Mouse (Mus musculus): ENCODE results near the gene Hist1h2an.
"Not testable (repeated sequence)": the region's sequence is repeated elsewhere in the genome, so short reads cannot be mapped to it uniquely, and the experiment has no call there.

Gene Hist1h2an

DNA sequence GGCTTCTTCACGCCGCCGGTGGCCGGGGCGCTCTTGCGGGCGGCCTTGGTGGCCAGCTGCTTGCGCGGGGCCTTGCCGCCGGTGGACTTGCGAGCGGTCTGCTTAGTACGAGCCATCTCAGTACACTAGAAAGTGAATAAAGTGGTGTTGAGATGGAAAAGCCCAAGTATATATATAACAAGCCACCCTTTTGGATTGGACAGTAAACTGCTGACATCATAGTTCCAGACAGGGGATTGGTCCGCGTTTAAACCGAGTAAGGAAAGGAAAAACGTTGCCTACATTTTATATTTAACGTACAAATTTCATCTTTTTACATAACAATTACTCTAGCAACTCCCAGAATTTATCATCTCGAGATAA is 3.8 kb downstream of the Hist1h2an start, which contains the start of gene Hist1h3i:
Hist1h3i (minus strand) TSS at position 116 of the 363 bp plus-strand sequence.
- DNase-seq (ENCODE audit: low spot score), result peak; percentile 80

DNA sequence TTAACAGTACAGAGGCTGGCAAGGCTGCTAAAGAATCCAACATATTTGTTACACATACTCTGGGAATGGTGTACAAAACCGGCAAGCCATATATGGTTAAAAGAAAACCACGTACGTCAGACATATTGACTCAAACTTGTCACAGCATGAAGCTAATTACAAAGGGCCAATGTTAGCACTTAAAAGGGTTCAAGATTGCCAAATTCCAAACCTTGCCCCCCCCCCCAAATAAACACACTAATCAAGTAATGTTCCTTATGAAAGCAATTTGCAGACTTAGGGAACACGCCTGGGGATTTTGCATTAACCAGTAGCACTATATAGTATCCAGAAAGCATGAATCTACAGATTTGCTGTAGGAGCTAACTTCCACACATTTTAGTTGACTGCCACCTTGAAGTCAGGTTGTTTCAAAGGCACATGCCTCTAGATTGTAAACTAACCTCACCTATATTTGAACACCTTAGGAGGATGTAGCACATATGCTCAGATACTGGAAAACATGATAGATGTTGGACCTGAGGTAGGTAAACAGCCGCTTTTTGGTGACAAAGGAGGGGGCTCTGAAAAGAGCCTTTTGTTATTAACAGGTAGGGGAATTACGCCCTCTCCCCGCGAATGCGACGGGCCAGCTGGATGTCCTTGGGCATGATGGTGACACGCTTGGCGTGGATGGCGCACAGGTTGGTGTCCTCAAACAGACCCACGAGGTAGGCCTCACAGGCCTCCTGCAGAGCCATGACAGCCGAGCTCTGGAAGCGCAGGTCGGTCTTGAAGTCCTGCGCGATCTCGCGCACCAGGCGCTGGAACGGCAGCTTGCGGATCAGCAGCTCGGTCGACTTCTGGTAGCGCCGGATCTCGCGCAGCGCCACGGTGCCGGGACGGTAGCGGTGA is 4.4 kb downstream of the Hist1h2an start:
- DNase-seq (ENCODE audit: low spot score), result not testable (repeated sequence)

DNA sequence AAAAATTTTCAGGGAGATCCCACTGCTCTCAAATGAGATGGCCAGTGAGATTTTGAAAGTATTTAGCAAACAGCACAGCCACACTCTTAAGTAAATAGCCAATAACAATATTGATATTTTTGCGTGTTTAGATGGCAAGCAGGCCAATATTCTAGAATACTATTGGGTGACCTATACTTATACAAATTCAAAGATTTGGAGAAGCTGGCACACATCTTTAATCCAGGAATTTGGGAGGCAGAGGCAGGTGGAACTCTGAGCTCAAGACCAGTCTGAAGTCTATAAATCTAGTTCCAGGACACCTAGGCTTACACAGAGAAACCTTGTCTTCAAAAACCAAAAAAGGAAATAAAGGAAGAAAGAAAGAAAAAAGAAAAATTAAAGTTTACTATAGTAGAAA is 5.4 kb downstream of the Hist1h2an start:
- DNase-seq (ENCODE audit: low spot score), result no peak

DNA sequence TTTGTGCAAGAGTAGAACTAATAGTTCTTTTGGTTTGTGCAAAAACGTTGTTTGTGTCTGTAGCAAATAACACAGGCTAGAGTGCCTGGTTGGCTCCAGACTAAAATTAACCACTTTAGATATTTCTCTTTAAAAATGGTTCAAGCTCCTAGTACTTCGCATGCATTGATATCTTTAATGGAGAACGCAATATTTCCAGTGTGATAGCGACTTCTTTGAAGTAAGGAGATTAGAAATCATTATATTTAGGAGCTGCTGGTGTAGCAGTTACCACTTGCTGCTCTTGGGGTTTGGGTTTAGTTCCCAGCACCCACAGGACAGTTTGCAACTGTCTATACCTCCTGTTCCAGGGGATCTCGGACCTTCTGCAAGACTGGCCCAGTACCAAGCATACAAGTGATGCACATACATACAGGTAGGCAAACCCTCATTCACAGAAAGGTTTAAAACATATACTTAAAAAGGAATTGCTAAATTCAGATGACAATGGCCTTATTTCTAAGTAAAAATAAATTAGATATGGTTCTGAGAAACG is 5.9 kb downstream of the Hist1h2an start:
- no peak for DNase-seq (ENCODE audit: low spot score)

DNA sequence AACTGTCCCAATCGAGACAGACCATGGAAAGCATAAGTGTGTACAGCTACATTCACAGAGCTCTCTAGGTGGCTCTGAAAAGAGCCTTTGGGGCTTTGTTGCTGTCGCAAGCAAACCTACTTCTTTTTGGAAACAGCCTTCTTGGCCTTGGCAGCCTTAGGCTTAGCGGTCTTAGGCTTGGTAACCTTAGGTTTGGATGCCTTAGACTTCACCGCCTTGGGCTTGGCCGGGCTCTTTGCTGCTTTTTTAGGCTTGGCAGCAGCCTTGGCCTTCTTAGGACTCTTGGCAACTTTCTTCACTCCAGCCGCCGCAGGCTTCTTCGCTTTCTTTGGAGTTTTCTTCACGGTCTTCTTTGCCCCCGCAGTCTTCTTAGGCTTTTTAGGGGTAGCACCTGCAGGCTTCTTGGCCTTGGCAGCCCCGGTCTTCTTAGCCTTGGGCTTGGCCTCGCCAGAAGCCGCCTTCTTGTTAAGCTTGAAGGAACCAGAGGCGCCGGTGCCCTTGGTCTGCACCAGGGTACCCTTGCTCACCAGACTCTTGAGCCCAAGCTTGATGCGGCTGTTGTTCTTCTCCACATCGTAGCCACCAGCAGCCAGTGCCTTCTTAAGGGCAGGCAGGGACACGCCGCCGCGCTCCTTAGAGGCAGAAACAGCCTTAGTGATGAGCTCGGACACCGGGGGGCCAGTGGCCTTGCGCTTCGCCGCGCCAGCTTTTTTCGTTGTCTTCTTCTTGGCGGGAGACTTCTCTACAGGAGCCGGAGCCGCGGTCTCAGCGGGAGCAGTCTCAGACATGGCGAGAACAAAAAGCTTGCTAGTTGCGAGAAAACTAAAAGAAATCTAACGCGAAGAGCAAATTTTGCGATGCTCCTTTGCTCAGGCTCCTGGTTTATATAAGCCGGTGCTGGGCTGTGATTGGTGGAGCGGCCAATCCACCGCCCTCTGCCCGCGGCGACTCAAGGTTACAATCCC is 7.0 kb downstream of the Hist1h2an start, which contains the start of gene Hist1h1b:
Hist1h1b (minus strand) TSS at position 859 of the 965 bp plus-strand sequence.
- DNase-seq (ENCODE audit: low spot score), result peak; percentile 36

DNA sequence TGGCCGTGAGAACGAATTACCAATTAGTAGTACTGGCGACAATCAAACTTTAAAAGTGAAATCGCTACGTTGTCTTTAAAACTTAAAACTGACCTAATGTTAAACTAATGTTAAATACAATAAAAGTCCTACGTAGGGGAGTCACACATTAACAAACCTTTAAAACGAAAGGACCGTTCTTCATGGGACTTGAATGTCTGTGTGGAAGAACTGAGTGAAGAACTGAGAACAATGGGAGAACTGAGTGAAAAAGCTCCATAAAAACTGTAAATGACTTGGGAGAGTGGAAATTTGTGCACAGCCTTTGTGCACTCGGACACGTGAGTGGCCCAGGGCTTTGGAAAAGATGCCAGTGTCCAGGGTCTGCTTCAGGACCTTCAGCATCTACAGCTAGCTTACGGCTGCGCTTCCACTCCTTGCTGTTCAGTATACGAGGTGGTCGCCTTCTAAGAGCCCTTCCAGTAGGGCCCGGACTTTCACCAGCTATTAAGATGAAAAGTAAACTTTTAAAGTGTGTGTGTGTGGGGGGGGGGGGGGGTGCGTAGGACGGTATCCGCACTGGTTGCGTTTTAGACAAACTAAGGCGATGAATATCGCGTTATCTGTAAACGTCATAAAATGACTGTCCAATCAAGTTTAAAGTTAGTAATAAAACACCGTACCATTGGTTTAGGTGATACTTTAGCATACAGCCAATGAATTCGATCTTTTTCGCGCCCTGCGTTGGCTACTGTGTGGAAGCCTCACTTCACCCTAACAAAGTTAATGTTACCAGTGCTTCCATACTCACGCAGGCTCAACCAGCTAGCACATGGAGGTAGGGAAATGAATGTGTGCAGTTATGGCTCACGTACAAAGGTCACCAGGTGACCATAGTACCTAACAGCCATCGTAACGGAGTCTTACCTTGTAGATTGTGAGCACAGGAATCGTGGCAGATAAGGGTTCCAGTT is 7.9 kb downstream of the Hist1h2an start:
- DNase-seq (ENCODE audit: low spot score), result peak; percentile 77

DNA sequence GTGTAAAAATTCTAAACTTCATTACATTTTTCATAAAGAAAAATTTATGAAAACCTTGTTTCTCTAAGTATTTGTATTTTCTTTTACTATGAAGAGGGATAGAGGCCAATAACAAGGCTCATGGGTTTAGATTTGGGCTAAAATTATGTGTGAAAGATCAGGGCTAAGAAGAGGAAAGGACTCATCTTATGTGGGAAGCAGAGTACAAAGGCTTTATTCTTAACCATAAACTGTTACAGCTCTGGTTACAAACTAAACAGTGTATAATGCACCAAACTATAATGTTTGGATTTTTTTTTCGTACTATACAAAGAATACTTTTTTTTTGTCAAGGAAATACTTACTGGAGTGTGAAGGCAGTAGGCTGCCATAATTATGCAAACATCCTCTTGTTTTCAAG is 31.3 kb downstream of the Hist1h2an start:
- no peak for DNase-seq (ENCODE audit: low spot score)

DNA sequence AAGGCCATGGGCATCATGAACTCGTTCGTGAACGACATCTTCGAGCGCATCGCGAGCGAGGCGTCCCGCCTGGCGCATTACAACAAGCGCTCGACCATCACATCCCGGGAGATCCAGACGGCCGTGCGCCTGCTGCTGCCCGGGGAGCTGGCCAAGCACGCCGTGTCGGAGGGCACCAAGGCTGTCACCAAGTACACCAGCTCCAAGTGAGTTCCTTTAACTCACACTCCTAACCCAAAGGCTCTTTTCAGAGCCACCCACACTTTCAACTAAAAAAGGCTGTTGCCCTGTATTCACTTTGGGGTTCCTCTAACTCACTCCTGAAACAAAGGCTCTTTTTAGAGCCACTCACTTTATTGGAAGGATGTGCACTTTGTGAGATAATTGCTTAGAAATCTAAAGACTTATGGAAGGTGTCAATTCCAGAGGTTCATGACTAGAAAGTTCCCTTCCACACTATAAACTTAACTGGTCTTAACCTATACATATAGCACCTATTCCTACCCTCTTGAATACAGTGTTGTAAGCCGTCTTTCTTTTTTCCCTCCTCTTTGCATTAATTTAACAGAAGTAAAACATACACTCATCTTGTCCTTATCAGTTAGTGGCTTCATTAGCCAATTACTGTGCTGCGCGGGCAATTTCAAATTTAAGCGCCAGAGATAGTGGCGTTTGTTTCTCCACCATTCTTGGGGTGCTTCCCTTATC is 32.6 kb downstream of the Hist1h2an start:
- not testable (repeated sequence) for DNase-seq (ENCODE audit: low spot score)

DNA sequence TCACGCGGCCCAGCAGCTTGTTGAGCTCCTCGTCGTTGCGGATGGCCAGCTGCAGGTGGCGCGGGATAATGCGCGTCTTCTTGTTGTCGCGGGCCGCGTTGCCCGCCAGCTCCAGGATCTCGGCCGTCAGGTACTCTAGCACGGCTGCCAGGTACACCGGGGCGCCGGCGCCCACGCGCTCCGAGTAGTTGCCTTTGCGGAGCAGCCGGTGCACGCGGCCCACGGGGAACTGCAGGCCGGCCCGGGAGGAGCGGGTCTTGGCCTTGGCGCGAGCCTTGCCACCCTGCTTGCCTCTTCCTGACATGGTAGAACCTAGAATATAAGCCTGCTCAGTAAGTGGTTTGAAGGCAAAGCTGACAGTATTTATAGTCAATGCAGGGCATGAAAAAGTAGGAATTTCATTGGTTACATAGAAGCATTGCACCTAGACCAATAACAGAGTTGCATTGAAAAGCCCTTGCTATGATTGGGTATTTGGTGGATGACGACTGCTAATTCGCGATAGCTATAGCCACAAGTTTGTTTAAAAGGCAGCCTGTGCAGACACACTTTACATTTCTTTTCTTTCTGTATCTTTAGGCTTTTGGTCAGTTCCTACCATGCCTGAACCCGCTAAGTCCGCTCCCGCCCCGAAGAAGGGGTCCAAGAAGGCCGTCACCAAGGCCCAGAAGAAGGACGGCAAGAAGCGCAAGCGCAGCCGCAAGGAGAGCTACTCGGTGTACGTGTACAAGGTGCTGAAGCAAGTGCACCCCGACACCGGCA is 33.3 kb downstream of the Hist1h2an start, which contains the start of the genes Hist1h2ak and Hist1h2bn:
Hist1h2ak (minus strand) TSS at position 304 of the 762 bp plus-strand sequence.
Hist1h2bn (plus strand) TSS at position 600 of the 762 bp plus-strand sequence.
- peak; percentile 88 for DNase-seq (ENCODE audit: low spot score)

DNA sequence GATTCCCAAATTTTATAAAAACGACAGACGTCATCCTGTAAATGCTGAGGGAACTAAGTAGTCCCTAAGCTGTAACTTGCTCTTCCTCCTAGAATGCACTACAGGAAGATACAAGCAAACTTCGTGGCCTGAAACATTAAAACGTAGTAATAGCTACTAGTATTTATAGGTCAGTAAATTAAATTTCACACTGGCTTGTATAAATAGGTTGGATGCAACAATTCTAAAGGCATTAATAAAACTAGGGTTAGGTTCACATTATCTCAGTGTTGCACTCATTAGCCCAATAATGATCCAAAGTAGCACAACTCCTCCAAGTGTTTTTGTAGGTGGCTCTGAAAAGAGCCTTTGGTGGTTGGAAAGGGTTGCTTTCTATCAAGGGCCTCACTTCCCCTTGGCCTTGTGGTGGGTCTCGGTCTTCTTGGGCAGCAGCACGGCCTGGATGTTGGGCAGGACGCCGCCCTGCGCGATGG is 33.9 kb downstream of the Hist1h2an start:
- DNase-seq (ENCODE audit: low spot score), result no peak

DNA sequence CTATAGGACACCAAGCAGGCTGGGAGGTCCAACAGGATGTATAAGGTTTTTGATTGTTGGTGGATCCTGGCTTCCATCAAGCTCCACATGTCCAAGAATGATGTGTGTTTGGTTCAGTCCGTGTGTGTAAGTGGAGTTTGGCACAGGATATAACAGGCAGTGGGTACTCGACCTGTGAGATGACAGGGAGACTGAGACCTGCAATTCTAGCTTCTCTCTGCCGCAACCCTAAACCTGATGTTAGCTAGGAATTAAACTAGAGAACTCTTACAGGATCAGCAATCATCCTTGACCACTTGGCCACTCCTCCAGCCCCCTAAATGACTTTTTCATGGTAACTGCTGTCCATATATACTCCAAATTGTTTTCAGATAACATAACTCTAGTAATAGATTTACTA is 34.7 kb downstream of the Hist1h2an start:
- DNase-seq (ENCODE audit: low spot score), result no peak

DNA sequence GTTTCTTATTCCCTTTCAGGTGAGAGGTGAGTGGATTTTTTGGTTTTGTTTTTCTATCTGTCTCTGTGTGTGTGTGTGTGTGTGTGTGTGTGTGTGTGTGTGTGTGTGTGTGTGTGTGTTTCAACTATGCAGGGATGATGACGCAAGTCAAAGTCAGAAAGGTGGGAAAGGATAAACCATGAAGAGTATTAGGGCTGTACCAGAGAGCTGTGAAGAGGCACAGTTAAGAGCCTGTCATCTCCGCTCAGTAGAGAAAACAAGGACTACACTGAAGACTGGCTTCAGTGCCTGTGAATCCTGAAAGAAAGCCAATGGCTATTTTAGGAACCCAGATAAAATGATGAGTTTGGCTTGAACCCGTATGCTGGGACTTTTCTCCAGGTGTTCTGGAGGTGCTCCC is 35.2 kb downstream of the Hist1h2an start:
- DNase-seq (ENCODE audit: low spot score), result no peak

DNA sequence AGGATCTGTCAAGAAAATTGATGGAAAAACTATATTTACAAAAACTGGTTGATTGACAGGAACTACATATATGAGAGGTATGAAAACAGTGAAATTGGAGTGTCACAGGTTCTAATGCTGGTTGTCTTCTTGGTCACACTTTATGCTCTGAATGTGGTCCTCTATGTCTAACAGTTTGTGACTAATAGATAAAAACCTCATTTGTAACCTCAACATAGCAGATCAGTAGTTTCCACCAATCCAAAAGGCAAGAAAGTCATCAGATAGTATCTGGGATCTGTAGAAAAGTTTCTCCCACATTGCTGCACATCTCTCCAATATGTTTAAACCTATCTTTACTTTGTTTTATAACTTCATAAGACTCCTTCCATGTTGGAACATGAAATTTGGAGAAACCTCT is 35.6 kb downstream of the Hist1h2an start:
- no peak for DNase-seq (ENCODE audit: low spot score)

DNA sequence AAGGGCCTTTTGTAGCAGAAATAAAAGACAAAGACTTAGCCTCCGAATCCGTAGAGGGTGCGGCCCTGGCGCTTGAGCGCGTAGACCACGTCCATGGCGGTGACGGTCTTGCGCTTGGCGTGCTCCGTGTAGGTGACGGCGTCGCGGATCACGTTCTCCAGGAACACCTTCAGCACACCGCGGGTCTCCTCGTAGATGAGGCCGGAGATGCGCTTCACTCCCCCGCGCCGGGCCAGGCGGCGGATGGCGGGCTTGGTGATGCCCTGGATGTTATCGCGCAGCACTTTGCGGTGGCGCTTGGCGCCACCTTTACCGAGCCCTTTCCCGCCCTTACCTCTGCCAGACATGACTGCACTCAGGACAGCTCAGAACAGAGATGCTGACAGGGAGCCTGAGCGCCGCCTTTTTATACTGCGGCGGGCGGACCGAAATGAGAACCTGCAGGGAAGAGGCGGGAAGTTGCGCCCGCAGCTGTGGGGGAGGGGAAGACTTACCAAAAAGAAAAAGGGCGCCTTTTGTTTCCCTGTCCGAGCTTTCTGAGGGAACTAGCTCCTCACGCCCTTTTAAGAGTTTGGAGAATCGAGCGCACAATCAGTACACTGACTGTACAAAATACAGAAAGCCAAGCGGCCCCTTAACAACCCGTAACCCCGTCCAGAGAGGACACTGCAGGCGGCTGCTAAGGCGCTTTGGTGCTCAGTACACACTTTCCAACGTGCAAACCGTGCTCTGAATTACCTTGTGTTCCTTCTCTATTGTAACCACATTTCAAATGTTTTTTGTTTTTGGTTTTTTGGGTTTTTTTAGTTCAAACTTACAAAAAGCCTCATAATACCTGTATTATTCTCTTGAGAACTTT is 36.6 kb downstream of the Hist1h2an start, which contains the start of gene Hist1h4k:
Hist1h4k (minus strand) TSS at position 347 of the 859 bp plus-strand sequence.
- DNase-seq (ENCODE audit: low spot score), result peak; percentile 91

DNA sequence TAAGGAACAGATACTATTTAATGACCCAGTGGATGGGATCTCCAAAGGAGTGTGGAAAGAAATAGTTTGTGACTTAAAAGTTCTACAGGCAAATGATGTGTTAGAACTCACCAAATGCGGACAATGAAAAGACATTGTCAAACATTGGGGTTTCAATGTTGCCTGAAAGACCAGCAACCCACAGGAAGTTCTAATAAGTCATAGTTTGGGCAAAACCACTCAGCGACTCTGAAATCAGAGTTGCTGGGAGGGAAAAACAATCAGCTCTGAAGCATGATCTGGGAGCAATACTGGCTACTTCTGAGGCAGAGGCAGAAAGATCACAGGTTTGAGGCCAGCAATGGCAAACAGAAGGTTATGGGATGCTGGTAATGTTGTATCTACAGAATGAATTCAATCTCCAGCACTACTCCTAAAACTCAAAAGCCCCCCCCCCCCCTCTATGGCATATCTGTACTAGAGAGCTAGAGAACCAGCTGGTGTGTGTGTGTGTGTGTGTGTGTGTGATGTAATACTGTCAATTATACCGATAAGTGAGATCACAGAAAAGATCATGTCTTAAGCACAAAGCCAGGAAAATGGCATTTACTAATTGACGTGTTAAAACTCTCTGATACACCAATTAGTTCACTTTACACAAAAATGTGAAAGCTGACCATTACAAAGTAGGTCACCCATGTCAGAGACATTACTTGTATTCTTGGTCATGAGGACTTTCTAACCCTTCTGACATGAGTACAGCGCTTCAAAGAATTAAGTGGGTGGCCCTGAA is 37.4 kb downstream of the Hist1h2an start:
- DNase-seq (ENCODE audit: low spot score), result no peak

DNA sequence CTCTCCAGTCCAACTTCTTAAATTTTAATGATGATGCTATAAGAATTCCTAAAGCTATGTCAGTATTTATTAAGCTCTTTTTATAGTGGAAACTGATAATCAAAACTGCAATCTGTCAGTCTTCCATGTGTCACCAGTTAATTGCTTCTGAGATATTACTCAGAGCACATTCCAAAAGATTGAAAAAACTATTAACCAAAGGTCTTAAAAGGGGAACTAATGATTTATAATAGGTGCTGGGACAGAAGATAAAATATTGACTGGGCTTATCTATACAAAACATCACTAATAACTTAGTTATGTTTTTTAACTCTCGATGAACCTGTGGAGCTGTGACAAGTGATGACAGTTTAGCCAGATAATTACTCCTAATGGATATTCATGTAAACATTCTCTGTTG is 42.0 kb downstream of the Hist1h2an start:
- DNase-seq (ENCODE audit: low spot score), result no peak
